Mouse (Mus musculus): Measurements from ENCODE around the gene Hoxd13. TPM values are rescaled to one million over a fixed set of nuclear protein-coding genes. Genes with fewer than 3 reads are reported as not detected.

Gene Hoxd13
- polyA plus RNA-seq, 1 experiment from 2014 or later: 0.45 TPM

GRCm38 (mm10) chr2:74720955-74721491, 52.9 kb downstream of the Hoxd13 start:
- ATAC-seq (replicated peaks; ENCODE audit: low FRiP score) (no peak), DNase-seq (ENCODE audit: low spot score) (no peak)
- Histone ChIP-seq H3K27ac (ENCODE audit: low read depth, low read length) (no peak overlapping the region), H3K27me3 (replicated peaks; ENCODE audit: control insufficient read depth, insufficient read depth, low read length) (peaks cover 89% of the 10 kb centered on the region), H3K4me1 (replicated peaks; ENCODE audit: control insufficient read depth, insufficient read depth, low read length) (no peaks in the 10 kb centered on the region), H3K4me2 (no peak overlapping the region), H3K4me3 (ENCODE audit: low read depth, low read length) (no peak overlapping the region), H3K9ac (ENCODE audit: low read depth, low read length) (no peak overlapping the region), H3K36me3 (ENCODE audit: control insufficient read depth, insufficient read depth, low read length) (no peaks in the 10 kb centered on the region), H3K9me3 (ENCODE audit: control insufficient read depth, low read length) (no peaks in the 10 kb centered on the region)
- 32% methylated on average over 5 of the region's 5 CpGs for WGBS

Small RNA genes within 50 kb of the gene (microRNA-seq; reads per million reads assigned to microRNA genes)
- not detected for gene Gm44463 (ENCODE audit: borderline number of aligned reads)

Other genes starting within 250 kb of the Hoxd13 start
- 25.7 and 29.1 TPM in 2 replicates for gene Lnpk, start 88.9 kb upstream of the Hoxd13 start, polyA plus RNA-seq (2014; fragmentation: Nextera tagmentation; extraction: Ambion mirVana)
- 0.12 TPM in 1 of 2 replicates, not detected in the other for gene Evx2, start 8.8 kb upstream of the Hoxd13 start, polyA plus RNA-seq (2014; fragmentation: Nextera tagmentation; extraction: Ambion mirVana)
- gene Hoxd12, start 6.7 kb downstream of the Hoxd13 start, polyA plus RNA-seq (2014; fragmentation: Nextera tagmentation; extraction: Ambion mirVana): 0.12 and 0.49 TPM in 2 replicates
- 0.14 and 0.44 TPM in 2 replicates for gene Hoxd11, start 11.2 kb downstream of the Hoxd13 start, polyA plus RNA-seq (2014; fragmentation: Nextera tagmentation; extraction: Ambion mirVana)
- 0.09 and 0.30 TPM in 2 replicates for gene Hoxd10, start 23.6 kb downstream of the Hoxd13 start, polyA plus RNA-seq (2014; fragmentation: Nextera tagmentation; extraction: Ambion mirVana)
- gene Hoxd9, start 29.4 kb downstream of the Hoxd13 start, polyA plus RNA-seq (2014; fragmentation: Nextera tagmentation; extraction: Ambion mirVana): 0.10 and 0.22 TPM in 2 replicates
- 0.82 and 1.2 TPM in 2 replicates for gene Hoxd8, start 36.3 kb downstream of the Hoxd13 start, polyA plus RNA-seq (2014; fragmentation: Nextera tagmentation; extraction: Ambion mirVana)
- 0.47 and 0.87 TPM in 2 replicates for gene Hoxd3, start 43.6 kb downstream of the Hoxd13 start, polyA plus RNA-seq (2014; fragmentation: Nextera tagmentation; extraction: Ambion mirVana)
- 0.14 and 0.18 TPM in 2 replicates for gene Hoxd4, start 43.6 kb downstream of the Hoxd13 start, polyA plus RNA-seq (2014; fragmentation: Nextera tagmentation; extraction: Ambion mirVana)
- gene Gm28230, start 58.4 kb downstream of the Hoxd13 start, polyA plus RNA-seq (2014; fragmentation: Nextera tagmentation; extraction: Ambion mirVana): not detected in 2 replicates
- gene Hoxd1, start 94.7 kb downstream of the Hoxd13 start, polyA plus RNA-seq (2014; fragmentation: Nextera tagmentation; extraction: Ambion mirVana): 0.11 TPM in 1 of 2 replicates, not detected in the other
- gene Mtx2, start 157.5 kb downstream of the Hoxd13 start, polyA plus RNA-seq (2014; fragmentation: Nextera tagmentation; extraction: Ambion mirVana): 110 and 112 TPM in 2 replicates